Comparison of ENCODE assay signal across 31 mouse cellular contexts in genomic region chr11:97867591-97867990, GRCm38 (mm10). TPM values are rescaled to one million over a fixed set of nuclear protein-coding genes. Genes with fewer than 3 reads are reported as not detected.
DNase-seq lines count a peak whose midpoint lies in the region; ATAC-seq lines count a peak whose summit lies in the region.
"Had no signal": no experiment of that assay in that cellular context is flagged by ENCODE, and none has a peak within 500 bp of the region (broad histone marks: within the 10 kb centered on the region; RNA-seq: fewer than 3 reads in every experiment).

No protein-coding gene starts in this region.

- WGBS in neural tube, embryonic 15.5 days = 89% methylated on average over 3 of the region's 3 CpGs

- no peak overlapping the region for H3K27ac ChIP-seq in neural tube, embryonic 15.5 days (replicated peaks)
- H3K27ac ChIP-seq: embryonic facial prominence, embryonic 10.5 days; embryonic facial prominence, embryonic 15.5 days; forebrain, embryonic 12.5 days; heart, embryonic 13.5 days; hindbrain, embryonic 15.5 days; kidney, embryonic 15.5 days; limb, embryonic 10.5 days; limb, embryonic 15.5 days; liver, embryonic 13.5 days; macrophage had no signal

- no peaks in the 10 kb centered on the region for H3K36me3 ChIP-seq in neural tube, embryonic 15.5 days
- H3K36me3 ChIP-seq: embryonic facial prominence, embryonic 10.5 days; embryonic facial prominence, embryonic 15.5 days; forebrain, embryonic 12.5 days; heart, embryonic 13.5 days; hindbrain, embryonic 15.5 days; kidney, embryonic 15.5 days; limb, embryonic 10.5 days; limb, embryonic 15.5 days; liver, embryonic 13.5 days had no signal

- H3K4me1 ChIP-seq in neural tube, embryonic 15.5 days = no peaks in the 10 kb centered on the region
- H3K4me1 ChIP-seq: embryonic facial prominence, embryonic 10.5 days; embryonic facial prominence, embryonic 15.5 days; forebrain, embryonic 12.5 days; heart, embryonic 13.5 days; hindbrain, embryonic 15.5 days; kidney, embryonic 15.5 days; limb, embryonic 10.5 days; limb, embryonic 15.5 days; liver, embryonic 13.5 days had no signal

- no peak overlapping the region for H3K4me2 ChIP-seq in neural tube, embryonic 15.5 days
- H3K4me2 ChIP-seq: embryonic facial prominence, embryonic 15.5 days; forebrain, embryonic 12.5 days; heart, embryonic 13.5 days; hindbrain, embryonic 15.5 days; kidney, embryonic 15.5 days; limb, embryonic 15.5 days; liver, embryonic 13.5 days had no signal

- DNase-seq in left cerebral cortex, adult 11 months (ENCODE audit: low spot score) = peak; percentile 27
- no peak for DNase-seq in left cerebral cortex, postnatal 10 days (ENCODE audit: extremely low spot score in 1 of 2, low spot score in 2 of 2)
- peak; percentile 16 to 92 for DNase-seq in left cerebral cortex, postnatal 25 days (ENCODE audit: low spot score in 2 of 2)
- DNase-seq in right cerebral cortex, postnatal 10 days (ENCODE audit: low spot score in 2 of 2) = peak; percentile 47 to 51
- DNase-seq in urinary bladder, adult 2 months (ENCODE audit: low spot score) = no peak
- DNase-seq: adrenal gland, adult 2 months; B cell, adult 2 months; cerebellum, adult 8-10 months; cerebellum, postnatal 25 days; forebrain, postnatal 0 days; gastrocnemius, postnatal 10 days; heart, postnatal 10 days; kidney, adult 11 months; kidney, postnatal 25 days; liver, embryonic 13.5 days; lung, adult 2 months; lung, postnatal 10 days; midbrain, embryonic 14.5 days; thymus, postnatal 4 days had no signal

- H3K4me3 ChIP-seq in neural tube, embryonic 15.5 days (replicated peaks) = no peak overlapping the region
- H3K4me3 ChIP-seq: embryonic facial prominence, embryonic 10.5 days; embryonic facial prominence, embryonic 15.5 days; forebrain, embryonic 12.5 days; heart, embryonic 13.5 days; hindbrain, embryonic 15.5 days; kidney, embryonic 15.5 days; limb, embryonic 10.5 days; limb, embryonic 15.5 days; liver, embryonic 13.5 days had no signal

- no peaks in the 10 kb centered on the region for H3K27me3 ChIP-seq in neural tube, embryonic 15.5 days (replicated peaks)
- H3K27me3 ChIP-seq: embryonic facial prominence, embryonic 15.5 days; forebrain, embryonic 12.5 days; heart, embryonic 13.5 days; hindbrain, embryonic 15.5 days; kidney, embryonic 15.5 days; limb, embryonic 15.5 days; liver, embryonic 13.5 days had no signal

- H3K9ac ChIP-seq in neural tube, embryonic 15.5 days (replicated peaks) = no peak overlapping the region
- H3K9ac ChIP-seq: embryonic facial prominence, embryonic 15.5 days; forebrain, embryonic 12.5 days; forebrain, postnatal 0 days; heart, embryonic 13.5 days; hindbrain, embryonic 15.5 days; kidney, embryonic 15.5 days; limb, embryonic 15.5 days; liver, embryonic 13.5 days had no signal

- ATAC-seq in neural tube, embryonic 15.5 days (ENCODE audit: low FRiP score) = no peak
- ATAC-seq: forebrain, postnatal 0 days; inflammation-experienced regulatory T-cells, adult 6 months had no signal

- no peaks in the 10 kb centered on the region for H3K9me3 ChIP-seq in neural tube, embryonic 15.5 days (replicated peaks)
- H3K9me3 ChIP-seq: embryonic facial prominence, embryonic 15.5 days; forebrain, embryonic 12.5 days; heart, embryonic 13.5 days; hindbrain, embryonic 15.5 days; kidney, embryonic 15.5 days; limb, embryonic 10.5 days; limb, embryonic 15.5 days; liver, embryonic 13.5 days had no signal

- intact Hi-C loops in left cerebral cortex, postnatal 10 days (cut with DNase I) = no loop called here
- intact Hi-C loops in left cerebral cortex, postnatal 25 days (cut with DNase I) = loop anchor here (1.0 kb wide), 1 partner anchor 26 kb away; no protein-coding TSS in a partner anchor

RNA-seq across cellular contexts. Expression of gene Fbxo47, which starts 16.4 kb away (rescaled TPM):
- under 1 TPM; 0.63 to 0.86 TPM for total RNA-seq in left cerebral cortex, postnatal 10 days (2021)
- total RNA-seq in left cerebral cortex, postnatal 25 days (2021) = 1 to 10 TPM; 1.8 to 2.1 TPM
- 0.28 and 0.40 TPM in 2 replicates for polyA plus RNA-seq in urinary bladder, adult 2 months (2012; rRNA removed)
- polyA plus RNA-seq in neural tube, embryonic 15.5 days (2015; fragmentation: Nextera tagmentation; extraction: Ambion mirVana) = 0.49 and 0.69 TPM in 2 replicates
- polyA plus RNA-seq: adrenal gland, adult 2 months had no signal

RNA-seq across cellular contexts. Expression of gene B230217C12Rik, which starts 27.0 kb away (rescaled TPM):
- total RNA-seq in left cerebral cortex, postnatal 10 days (2021) = 10 to 100 TPM; 40.0 to 45.1 TPM
- 10 to 100 TPM; 75.4 to 75.9 TPM for total RNA-seq in left cerebral cortex, postnatal 25 days (2021)
- 3.8 and 5.6 TPM in 2 replicates for polyA plus RNA-seq in urinary bladder, adult 2 months (2012; rRNA removed)
- 41.8 and 47.2 TPM in 2 replicates for polyA plus RNA-seq in neural tube, embryonic 15.5 days (2015; fragmentation: Nextera tagmentation; extraction: Ambion mirVana)
- total RNA-seq: monocyte, adult 5-6 weeks had no signal

Comparison
In these comparisons a context has a peak if more than half of its experiments do, and no peak if none do; other contexts are left out.
1. DNase-seq: peak in left cerebral cortex, adult 11 months (single experiment), left cerebral cortex, postnatal 25 days (2 of 2) and right cerebral cortex, postnatal 10 days (2 of 2); none in left cerebral cortex, postnatal 10 days (0 of 2) and urinary bladder, adult 2 months (single experiment).